Mouse (Mus musculus): ENCODE measurements around the gene Efna2. TPM values are rescaled to one million over a fixed set of nuclear protein-coding genes. Genes with fewer than 3 reads are reported as not detected.

Gene Efna2
- polyA plus RNA-seq, 1 experiment = 8.5 TPM

DNA sequence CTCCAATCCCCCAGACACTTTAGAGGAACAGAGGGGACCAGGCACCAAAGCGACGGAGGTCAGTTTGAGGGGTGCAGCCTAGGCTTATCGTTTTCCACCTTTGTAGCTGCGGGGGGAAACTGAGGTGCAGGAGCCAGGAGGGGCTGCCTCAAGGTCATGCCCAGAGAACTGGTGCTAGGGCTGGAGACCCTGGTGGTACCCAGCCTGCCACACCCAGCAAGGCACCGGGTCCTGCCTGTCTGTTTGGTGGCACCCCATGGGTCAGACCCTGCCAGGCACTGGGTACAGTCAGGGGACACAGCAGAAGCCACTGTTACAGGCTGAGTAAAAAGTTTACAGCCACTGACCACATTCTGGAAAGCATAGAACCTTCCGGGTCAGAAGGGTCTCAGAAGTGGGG, 1.0 kb downstream of the Efna2 start:
- TF ChIP-seq CTCF (IDR thresholded peaks at IDR 0.05; ENCODE audit: extremely low read depth, insufficient read depth, low read length) (no peak), POLR2A (IDR thresholded peaks at IDR 0.05; ENCODE audit: extremely low read depth, insufficient read depth, low read length) (no peak)
- no peak overlapping the region for H3K27ac ChIP-seq (ENCODE audit: insufficient read depth, low read length)
- H3K4me1 ChIP-seq (ENCODE audit: control insufficient read depth, insufficient read depth, low read length) = peaks cover 7% of the 10 kb centered on the region; the same call in 1 of the 2 replicates
- H3K4me3 ChIP-seq (ENCODE audit: insufficient read depth, low read length) = peak overlapping the region; percentile 54

DNA sequence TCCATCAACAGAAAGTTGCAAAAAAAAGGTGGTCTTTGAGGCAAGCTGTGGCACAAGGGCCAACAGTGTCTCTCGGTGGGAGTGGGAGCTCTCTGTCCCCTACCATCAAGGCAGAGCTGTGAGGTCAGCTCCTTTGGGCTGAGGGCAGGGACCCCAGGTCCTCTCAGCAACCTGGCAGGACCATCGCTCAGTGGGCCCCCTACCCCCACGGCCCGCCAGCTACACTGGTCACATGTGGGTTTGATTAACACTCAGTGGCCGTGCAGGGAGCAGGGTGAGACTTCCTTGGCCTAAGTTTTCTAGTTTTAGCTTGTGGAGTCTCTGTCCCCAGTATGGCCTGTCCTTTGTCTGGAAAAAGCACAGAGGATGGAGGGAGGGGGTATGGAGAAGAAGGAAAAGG, 1.5 kb downstream of the Efna2 start:
- Histone ChIP-seq H3K4me3 (ENCODE audit: insufficient read depth, low read length) (0 out of 2 replicates have a peak overlapping the region, but pooled peaks have one; percentile 54), H3K4me1 (ENCODE audit: control insufficient read depth, insufficient read depth, low read length) (peaks cover 7% of the 10 kb centered on the region; the same call in 1 of the 2 replicates), H3K27ac (ENCODE audit: insufficient read depth, low read length) (no peak overlapping the region)
- TF ChIP-seq POLR2A (IDR thresholded peaks at IDR 0.05; ENCODE audit: extremely low read depth, insufficient read depth, low read length) = no peak
- TF ChIP-seq CTCF (IDR thresholded peaks at IDR 0.05; ENCODE audit: extremely low read depth, insufficient read depth, low read length) = no peak

DNA sequence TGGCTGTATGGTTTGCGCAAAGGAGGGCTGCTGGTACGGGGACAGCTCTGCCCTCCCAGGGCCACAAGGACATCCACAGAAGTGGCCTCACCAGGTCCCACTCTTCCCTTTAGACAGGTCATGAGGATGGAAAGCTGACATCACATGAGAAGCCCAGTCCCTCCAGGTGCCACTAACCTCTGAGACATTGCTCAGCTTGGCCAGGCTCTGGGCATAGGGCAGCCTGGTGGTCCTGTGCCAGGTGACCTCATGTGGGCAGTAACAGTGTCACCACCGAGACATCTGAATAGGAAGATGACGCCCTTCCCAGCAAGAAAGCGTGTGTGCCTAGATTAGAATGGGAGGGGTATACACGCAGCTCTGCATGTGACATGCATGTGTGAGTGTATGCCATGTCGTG, 3.3 kb downstream of the Efna2 start:
- TF ChIP-seq CTCF (IDR thresholded peaks at IDR 0.05; ENCODE audit: extremely low read depth, insufficient read depth, low read length) = no peak
- no peak for TF ChIP-seq POLR2A (IDR thresholded peaks at IDR 0.05; ENCODE audit: extremely low read depth, insufficient read depth, low read length)
- H3K27ac ChIP-seq (ENCODE audit: insufficient read depth, low read length) = no peak overlapping the region

DNA sequence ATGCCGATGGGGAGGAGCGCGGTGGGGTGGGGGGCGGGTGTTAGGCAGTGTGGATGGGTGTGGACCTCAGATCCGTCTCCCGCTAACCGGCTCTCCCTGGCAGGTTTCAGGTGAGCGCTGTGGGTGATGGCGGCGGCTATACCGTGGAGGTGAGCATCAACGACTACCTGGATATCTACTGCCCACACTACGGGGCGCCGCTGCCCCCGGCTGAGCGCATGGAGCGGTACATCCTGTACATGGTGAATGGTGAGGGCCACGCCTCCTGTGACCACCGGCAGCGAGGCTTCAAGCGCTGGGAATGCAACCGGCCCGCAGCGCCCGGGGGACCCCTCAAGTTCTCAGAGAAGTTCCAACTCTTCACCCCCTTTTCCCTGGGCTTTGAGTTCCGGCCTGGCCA, 7.4 kb downstream of the Efna2 start:
- H3K4me3 ChIP-seq (ENCODE audit: insufficient read depth, low read length) = no peak overlapping the region
- no peak overlapping the region for H3K27ac ChIP-seq (ENCODE audit: insufficient read depth, low read length)
- TF ChIP-seq CTCF (IDR thresholded peaks at IDR 0.05; ENCODE audit: extremely low read depth, insufficient read depth, low read length) (no peak), POLR2A (IDR thresholded peaks at IDR 0.05; ENCODE audit: extremely low read depth, insufficient read depth, low read length) (no peak)
- no peaks in the 10 kb centered on the region for H3K4me1 ChIP-seq (ENCODE audit: control insufficient read depth, insufficient read depth, low read length)

More for the DNA sequence above, 3.3 kb downstream of the Efna2 start:
- Histone ChIP-seq H3K4me1 (ENCODE audit: control insufficient read depth, insufficient read depth, low read length) (peaks cover 7% of the 10 kb centered on the region; the same call in 1 of the 2 replicates), H3K4me3 (ENCODE audit: insufficient read depth, low read length) (no peak overlapping the region)

DNA sequence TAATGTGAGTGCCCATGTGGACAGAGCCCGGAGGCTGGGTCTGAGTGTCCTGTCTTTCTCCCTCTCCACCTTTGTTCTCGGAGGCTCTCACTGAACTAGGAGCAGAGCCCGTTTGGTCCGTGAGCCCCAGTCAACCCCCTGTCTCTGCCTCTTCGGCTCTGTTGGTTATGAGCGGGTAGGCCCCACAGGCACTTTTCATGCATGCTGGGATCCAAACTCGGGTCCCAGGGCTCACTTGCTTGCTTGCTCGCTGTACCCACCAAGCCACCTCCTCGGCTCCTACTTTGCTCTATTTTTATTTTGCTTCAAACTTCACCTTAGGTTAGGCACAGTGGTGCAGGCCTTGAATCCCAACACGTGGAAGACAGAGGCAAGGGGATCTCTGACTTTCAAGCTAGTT, 8.5 kb downstream of the Efna2 start:
- Histone ChIP-seq H3K4me1 (ENCODE audit: control insufficient read depth, insufficient read depth, low read length) (no peaks in the 10 kb centered on the region), H3K27ac (ENCODE audit: insufficient read depth, low read length) (no peak overlapping the region), H3K4me3 (ENCODE audit: insufficient read depth, low read length) (no peak overlapping the region)
- TF ChIP-seq CTCF (IDR thresholded peaks at IDR 0.05; ENCODE audit: extremely low read depth, insufficient read depth, low read length) = no peak
- no peak for TF ChIP-seq POLR2A (IDR thresholded peaks at IDR 0.05; ENCODE audit: extremely low read depth, insufficient read depth, low read length)

DNA sequence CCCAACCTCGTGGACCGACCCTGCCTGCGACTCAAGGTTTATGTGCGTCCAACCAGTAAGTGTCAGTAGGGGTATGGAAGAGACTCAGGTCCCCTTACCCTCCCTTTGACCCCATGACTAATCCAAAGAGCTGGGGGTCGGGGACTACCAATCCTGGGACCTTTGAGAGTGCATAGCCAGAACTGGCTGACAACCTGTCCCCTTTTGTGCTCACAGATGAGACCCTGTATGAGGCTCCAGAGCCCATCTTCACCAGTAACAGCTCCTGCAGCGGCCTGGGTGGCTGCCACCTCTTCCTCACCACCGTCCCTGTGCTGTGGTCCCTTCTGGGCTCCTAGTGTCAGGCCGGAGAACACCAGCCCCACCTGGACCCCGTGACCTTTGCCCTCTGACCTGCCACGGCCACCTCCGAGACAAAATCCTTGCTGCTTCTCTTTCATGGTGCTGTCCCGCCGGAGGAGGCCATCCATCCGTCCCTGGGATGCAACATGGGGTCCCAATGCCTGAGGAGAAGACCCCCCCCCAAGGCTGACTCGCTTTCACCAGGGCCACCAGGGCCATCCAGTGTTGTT, 9.3 kb downstream of the Efna2 start:
- TF ChIP-seq CTCF (IDR thresholded peaks at IDR 0.05; ENCODE audit: extremely low read depth, insufficient read depth, low read length) = no peak
- no peak for TF ChIP-seq POLR2A (IDR thresholded peaks at IDR 0.05; ENCODE audit: extremely low read depth, insufficient read depth, low read length)
- H3K4me1 ChIP-seq (ENCODE audit: control insufficient read depth, insufficient read depth, low read length) = no peaks in the 10 kb centered on the region
- H3K27ac ChIP-seq (ENCODE audit: insufficient read depth, low read length) = no peak overlapping the region
- no peak overlapping the region for H3K4me3 ChIP-seq (ENCODE audit: insufficient read depth, low read length)

DNA sequence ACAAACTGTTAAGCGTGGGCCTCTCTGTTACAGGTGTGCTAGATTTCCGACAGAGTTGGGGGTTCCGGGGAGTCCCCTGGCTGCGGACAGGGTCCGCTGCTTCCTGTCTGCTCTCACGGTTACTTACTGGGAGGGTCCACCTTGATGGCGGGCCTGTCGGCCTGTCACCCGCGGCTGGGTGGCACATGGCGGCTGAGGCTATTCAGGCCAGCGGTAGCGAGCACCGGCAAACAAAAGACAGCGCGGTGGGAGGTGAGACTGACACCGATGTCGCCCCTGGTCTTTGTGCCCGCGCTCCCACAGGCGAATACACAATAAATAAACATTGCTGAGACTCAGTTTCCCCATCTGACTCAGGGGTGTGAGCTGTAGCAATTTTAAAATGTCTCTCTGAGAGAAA, 10.7 kb downstream of the Efna2 start:
- Histone ChIP-seq H3K27ac (ENCODE audit: insufficient read depth, low read length) (no peak overlapping the region), H3K4me3 (ENCODE audit: insufficient read depth, low read length) (peak overlapping the region; percentile 32), H3K4me1 (ENCODE audit: control insufficient read depth, insufficient read depth, low read length) (no peaks in the 10 kb centered on the region)
- TF ChIP-seq CTCF (IDR thresholded peaks at IDR 0.05; ENCODE audit: extremely low read depth, insufficient read depth, low read length) (no peak), POLR2A (IDR thresholded peaks at IDR 0.05; ENCODE audit: extremely low read depth, insufficient read depth, low read length) (no peak)

DNA sequence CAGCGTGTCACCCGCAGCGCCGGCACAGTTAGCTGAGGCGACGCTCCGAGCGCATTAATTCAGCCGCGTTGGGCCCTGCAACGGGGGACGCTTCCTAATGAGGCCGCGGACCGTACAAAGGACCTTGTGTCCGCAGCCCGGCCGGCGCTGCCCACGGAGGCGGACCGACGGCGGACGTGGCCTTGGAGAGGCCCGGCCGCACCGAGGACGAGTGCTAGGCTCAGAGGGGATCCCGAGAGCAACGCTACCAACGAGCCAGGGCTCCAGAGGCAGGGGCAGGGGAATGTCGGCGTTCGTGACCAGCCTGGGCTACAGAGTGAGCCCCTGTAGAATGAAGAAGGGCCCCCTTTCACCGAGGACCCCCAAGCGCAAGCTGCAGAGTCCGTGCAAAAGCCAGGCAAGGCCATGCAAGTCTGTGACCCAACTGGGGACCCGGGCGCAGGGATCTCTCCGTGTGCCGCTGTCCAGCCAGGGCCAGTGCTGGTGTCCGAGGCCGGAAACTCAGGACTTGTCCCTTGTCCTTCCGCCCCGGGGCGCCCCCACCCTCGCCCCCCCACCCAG, 11.3 kb downstream of the Efna2 start:
- peak overlapping the region; percentile 32 for H3K4me3 ChIP-seq (ENCODE audit: insufficient read depth, low read length)
- no peak for TF ChIP-seq CTCF (IDR thresholded peaks at IDR 0.05; ENCODE audit: extremely low read depth, insufficient read depth, low read length)
- peak; percentile 44; the same call in 1 of the 2 replicates for TF ChIP-seq POLR2A (IDR thresholded peaks at IDR 0.05; ENCODE audit: extremely low read depth, insufficient read depth, low read length)
- H3K27ac ChIP-seq (ENCODE audit: insufficient read depth, low read length) = 0 out of 2 replicates have a peak overlapping the region, but pooled peaks have one; percentile 32
- no peaks in the 10 kb centered on the region for H3K4me1 ChIP-seq (ENCODE audit: control insufficient read depth, insufficient read depth, low read length)

DNA sequence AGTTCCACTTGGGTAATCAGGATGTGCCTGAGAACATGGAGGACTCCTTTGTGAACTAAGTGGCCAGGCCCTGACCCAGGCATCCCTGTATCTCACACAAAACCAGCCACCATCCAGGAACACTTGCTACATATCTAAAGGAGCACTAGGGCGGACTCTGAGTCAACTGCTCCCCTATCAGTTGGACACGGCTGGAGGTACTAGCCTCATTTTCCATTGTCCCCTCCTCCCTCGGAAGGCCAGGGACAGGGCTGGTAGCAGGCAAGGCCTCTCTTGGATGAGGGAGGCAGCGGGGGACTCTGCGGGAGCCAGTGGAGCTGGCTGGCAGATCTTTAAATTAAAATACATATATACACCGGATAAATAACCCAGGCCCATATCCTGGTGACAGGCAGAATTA, 14.7 kb downstream of the Efna2 start:
- H3K4me1 ChIP-seq (ENCODE audit: control insufficient read depth, insufficient read depth, low read length) = no peaks in the 10 kb centered on the region
- no peak for TF ChIP-seq CTCF (IDR thresholded peaks at IDR 0.05; ENCODE audit: extremely low read depth, insufficient read depth, low read length)
- TF ChIP-seq POLR2A (IDR thresholded peaks at IDR 0.05; ENCODE audit: extremely low read depth, insufficient read depth, low read length) = no peak
- H3K4me3 ChIP-seq (ENCODE audit: insufficient read depth, low read length) = no peak overlapping the region
- no peak overlapping the region for H3K27ac ChIP-seq (ENCODE audit: insufficient read depth, low read length)

DNA sequence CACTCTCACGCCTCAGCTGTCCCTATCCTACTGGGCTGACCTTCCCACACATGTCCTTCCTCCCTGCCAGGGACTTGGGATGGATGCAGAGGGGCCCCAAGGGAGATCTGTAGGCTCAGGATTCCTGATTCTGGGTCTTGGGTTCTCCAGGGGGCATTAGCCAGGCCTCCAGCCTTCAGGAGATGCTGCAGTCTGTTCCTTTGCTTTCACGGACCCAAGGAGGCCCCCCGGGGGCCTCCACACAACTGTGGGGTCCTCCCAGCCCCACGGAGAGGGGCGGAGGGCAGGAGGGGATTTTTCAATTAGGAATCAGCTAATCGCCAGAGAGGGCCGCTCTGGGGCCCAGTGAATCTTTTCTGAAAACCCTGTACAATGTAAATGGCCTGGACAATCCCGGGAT, 15.2 kb downstream of the Efna2 start:
- Histone ChIP-seq H3K27ac (ENCODE audit: insufficient read depth, low read length) (no peak overlapping the region), H3K4me1 (ENCODE audit: control insufficient read depth, insufficient read depth, low read length) (no peaks in the 10 kb centered on the region), H3K4me3 (ENCODE audit: insufficient read depth, low read length) (no peak overlapping the region)
- TF ChIP-seq CTCF (IDR thresholded peaks at IDR 0.05; ENCODE audit: extremely low read depth, insufficient read depth, low read length) (no peak), POLR2A (IDR thresholded peaks at IDR 0.05; ENCODE audit: extremely low read depth, insufficient read depth, low read length) (no peak)
